Mouse (Mus musculus): Measurements from ENCODE around the gene Igsf21.

- TF ChIP-seq POLR2A (IDR thresholded peaks at IDR 0.05; ENCODE audit: extremely low read depth, insufficient read depth, low read length) (no peak), CTCF (IDR thresholded peaks at IDR 0.05; ENCODE audit: extremely low read depth, insufficient read depth, low read length) (no peak)
Observed at GRCm38 (mm10) chr4:140173746-140174399, 72.7 kb downstream of the Igsf21 start.

All from cortical plate, adult 2 months (tissue).